In genomic region chr5:37028486-37029311, GRCm38 (mm10) we compare ENCODE assay signal across 8 mouse cellular contexts. TPM values are rescaled to one million over a fixed set of nuclear protein-coding genes. Genes with fewer than 3 reads are reported as not detected.
DNase-seq lines count a peak whose midpoint lies in the region; ATAC-seq and TF ChIP-seq lines count a peak whose summit lies in the region.

No protein-coding gene starts in this region.

- no peak for TF ChIP-seq POLR2A in testis, adult 2 months (IDR thresholded peaks at IDR 0.05; ENCODE audit: control insufficient read depth, low read depth, low read length)

- H3K9ac ChIP-seq in forebrain, embryonic 14.5 days (ENCODE audit: low read length) = peak overlapping the region; percentile 62
- H3K9ac ChIP-seq in midbrain, embryonic 14.5 days (replicated peaks; ENCODE audit: low read length) = peak overlapping the region; percentile 69

- under 1% methylated on average over 70 of the region's 72 CpGs for WGBS in forebrain, embryonic 14.5 days
- WGBS in midbrain, embryonic 14.5 days = under 1% methylated on average over 72 of the region's 72 CpGs

- peak overlapping the region; percentile 77 for H3K4me2 ChIP-seq in forebrain, embryonic 14.5 days (ENCODE audit: low read length)
- peak overlapping the region; percentile 89 for H3K4me2 ChIP-seq in midbrain, embryonic 14.5 days (ENCODE audit: low read length)

- ATAC-seq in forebrain, embryonic 14.5 days = peak; percentile 74
- ATAC-seq in midbrain, embryonic 14.5 days (ENCODE audit: low FRiP score, low TSS enrichment) = peak; percentile 79

- H3K4me1 ChIP-seq in testis, adult 2 months (ENCODE audit: control insufficient read depth, insufficient read depth, low read length) = peaks cover 14% of the 10 kb centered on the region
- H3K4me1 ChIP-seq in forebrain, embryonic 14.5 days (ENCODE audit: control insufficient read depth, insufficient read depth, low read length) = peaks cover 3% of the 10 kb centered on the region; the same call in 1 of the 2 replicates
- H3K4me1 ChIP-seq in midbrain, embryonic 14.5 days (ENCODE audit: control insufficient read depth, insufficient read depth, low read length) = peaks cover 12% of the 10 kb centered on the region

- H3K27ac ChIP-seq in testis, adult 2 months (ENCODE audit: control insufficient read depth, insufficient read depth, low read depth, low read length) = no peak overlapping the region
- peak overlapping the region; percentile 64; the same call in 1 of the 2 replicates for H3K27ac ChIP-seq in forebrain, embryonic 14.5 days (ENCODE audit: low read depth, low read length)
- peak overlapping the region; percentile 78 for H3K27ac ChIP-seq in midbrain, embryonic 14.5 days (replicated peaks; ENCODE audit: low read depth, low read length)

- no peaks in the 10 kb centered on the region for H3K36me3 ChIP-seq in testis, adult 2 months (ENCODE audit: control insufficient read depth, insufficient read depth, low read length)
- H3K36me3 ChIP-seq in forebrain, embryonic 14.5 days (ENCODE audit: control insufficient read depth, insufficient read depth, low read length) = no peaks in the 10 kb centered on the region
- H3K36me3 ChIP-seq in midbrain, embryonic 14.5 days (ENCODE audit: control insufficient read depth, insufficient read depth, low read length) = no peaks in the 10 kb centered on the region

- H3K9me3 ChIP-seq in forebrain, embryonic 14.5 days (replicated peaks; ENCODE audit: control insufficient read depth, low read length) = no peaks in the 10 kb centered on the region
- no peaks in the 10 kb centered on the region for H3K9me3 ChIP-seq in midbrain, embryonic 14.5 days (ENCODE audit: control insufficient read depth, low read length)

- peak overlapping the region; percentile 78 for H3K4me3 ChIP-seq in testis, adult 2 months (ENCODE audit: control insufficient read depth, low read depth, low read length)
- H3K4me3 ChIP-seq in forebrain, embryonic 14.5 days (ENCODE audit: low read depth, low read length) = peak overlapping the region; percentile 60
- H3K4me3 ChIP-seq in midbrain, embryonic 14.5 days (replicated peaks; ENCODE audit: low read depth, low read length) = peak overlapping the region; percentile 84

- peak; percentile 58 to 72 for DNase-seq in adrenal gland, adult (ENCODE audit: inconsistent age in 2 of 2, low spot score in 1 of 2)
- no peak for DNase-seq in adrenal gland, postnatal 4 days (ENCODE audit: low spot score in 2 of 2)
- DNase-seq in testis, postnatal 14 days (ENCODE audit: low spot score) = no peak
- DNase-seq in forebrain, embryonic 14.5 days (ENCODE audit: low spot score) = peak; percentile 56
- peak; percentile 43 to 57 for DNase-seq in layer of hippocampus, postnatal 10 days (ENCODE audit: low spot score in 2 of 2)
- DNase-seq in midbrain, embryonic 14.5 days = peak; percentile 82
- DNase-seq in ovary, postnatal 36 days (ENCODE audit: low spot score) = no peak

- H3K27me3 ChIP-seq in testis, adult 2 months (ENCODE audit: control insufficient read depth, insufficient read depth, low read length) = no peaks in the 10 kb centered on the region
- H3K27me3 ChIP-seq in forebrain, embryonic 14.5 days (replicated peaks; ENCODE audit: control insufficient read depth, insufficient read depth, low read length) = peaks cover 34% of the 10 kb centered on the region
- peaks cover 36% of the 10 kb centered on the region for H3K27me3 ChIP-seq in midbrain, embryonic 14.5 days (ENCODE audit: control insufficient read depth, insufficient read depth, low read length)

- no peak for TF ChIP-seq CTCF in testis, adult 2 months (IDR thresholded peaks at IDR 0.05; ENCODE audit: control insufficient read depth, insufficient read depth, insufficient replicate concordance, low read depth, low read length)

RNA-seq across cellular contexts. Expression of gene Wfs1, which starts 39.7 kb away (rescaled TPM):
- 10 to 100 TPM; 16.6 to 18.5 TPM for total RNA-seq in adrenal gland, postnatal 4 days (2021)
- polyA plus RNA-seq in testis, adult 2 months (2012; rRNA removed) = 1.6 and 1.9 TPM in 2 replicates
- polyA plus RNA-seq in forebrain, embryonic 14.5 days (2014; fragmentation: Nextera tagmentation; extraction: Ambion mirVana) = 3.7 and 6.3 TPM in 2 replicates
- total RNA-seq in layer of hippocampus, postnatal 10 days (2021) = 10 to 100 TPM; 65.9 to 91.7 TPM
- polyA plus RNA-seq in midbrain, embryonic 14.5 days (2014; fragmentation: Nextera tagmentation; extraction: Ambion mirVana) = 4.6 and 5.2 TPM in 2 replicates

RNA-seq across cellular contexts. Expression of gene Gm1043, which starts 56.5 kb away (rescaled TPM):
- 1 to 10 TPM in 1 of 2 experiments, under 1 TPM in 1; 0.62 to 1.1 TPM for total RNA-seq in adrenal gland, postnatal 4 days (2021)
- polyA plus RNA-seq in testis, adult 2 months (2012; rRNA removed) = 5.2 and 6.0 TPM in 2 replicates
- polyA plus RNA-seq in forebrain, embryonic 14.5 days (2014; fragmentation: Nextera tagmentation; extraction: Ambion mirVana) = 1.1 and 1.5 TPM in 2 replicates
- 10 to 100 TPM; 16.5 to 18.4 TPM for total RNA-seq in layer of hippocampus, postnatal 10 days (2021)
- polyA plus RNA-seq in midbrain, embryonic 14.5 days (2014; fragmentation: Nextera tagmentation; extraction: Ambion mirVana) = 1.7 and 2.0 TPM in 2 replicates

Comparison
In these comparisons a context has a peak if more than half of its experiments do, and no peak if none do; other contexts are left out.
1. DNase-seq: peak in adrenal gland, adult (2 of 2), forebrain, embryonic 14.5 days (single experiment), layer of hippocampus, postnatal 10 days (2 of 2) and midbrain, embryonic 14.5 days (single experiment); none in adrenal gland, postnatal 4 days (0 of 2), testis, postnatal 14 days (single experiment) and ovary, postnatal 36 days (single experiment).
2. Peak in every context shown above with its lines, with median percentiles within 50 percentile points of each other: H3K4me3 ChIP-seq.